Mouse (Mus musculus) frontal cortex, postnatal 25 days (tissue): ENCODE measurements around the gene Odf3l2.

Source experiments
- DNase-seq, 2 experiments: peaks; one replicate each; pipeline ENCODE4 v3.0.0; 2022; ENCODE audit warnings: low spot score in 2 of 2

Odf3l2 gene

DNA sequence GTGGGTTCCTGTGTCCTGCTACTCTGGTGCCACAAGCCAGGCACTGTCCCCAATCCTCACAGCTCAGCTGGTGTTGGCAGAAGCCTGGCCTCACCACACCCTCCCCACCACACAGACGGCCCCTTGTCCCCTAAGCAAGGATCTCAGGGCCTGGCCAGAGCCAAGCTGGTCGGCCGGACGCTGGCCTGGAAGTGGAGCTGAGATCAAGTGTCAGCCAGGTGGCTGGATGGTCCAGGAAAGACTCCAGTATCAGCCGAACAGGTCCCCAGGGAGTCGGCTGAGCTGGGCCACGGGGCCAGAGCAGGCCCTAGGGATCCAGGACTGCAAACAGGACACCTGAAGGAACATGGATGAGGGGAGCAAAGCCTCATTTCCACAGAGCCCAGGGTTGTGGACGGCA lies at the start of gene Odf3l2:
Gene Odf3l2 (minus strand): TSS at position 28 of the 400 bp plus-strand sequence.
- no peak for DNase-seq

DNA sequence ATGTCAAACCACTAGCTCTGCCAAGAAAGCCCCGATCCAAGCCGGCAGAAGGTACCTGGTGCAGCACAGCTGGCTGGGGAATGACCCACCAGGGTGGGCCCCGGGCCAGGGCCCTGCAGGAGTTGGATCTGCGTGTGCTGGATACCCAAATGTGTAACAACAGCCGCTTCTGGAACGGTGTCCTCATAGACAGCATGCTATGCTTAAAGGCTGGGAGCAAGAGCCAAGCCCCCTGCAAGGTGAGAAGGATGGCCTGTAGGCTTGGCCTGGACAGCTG lies 48.8 kb upstream of the Odf3l2 start:
- no peak for DNase-seq

DNA sequence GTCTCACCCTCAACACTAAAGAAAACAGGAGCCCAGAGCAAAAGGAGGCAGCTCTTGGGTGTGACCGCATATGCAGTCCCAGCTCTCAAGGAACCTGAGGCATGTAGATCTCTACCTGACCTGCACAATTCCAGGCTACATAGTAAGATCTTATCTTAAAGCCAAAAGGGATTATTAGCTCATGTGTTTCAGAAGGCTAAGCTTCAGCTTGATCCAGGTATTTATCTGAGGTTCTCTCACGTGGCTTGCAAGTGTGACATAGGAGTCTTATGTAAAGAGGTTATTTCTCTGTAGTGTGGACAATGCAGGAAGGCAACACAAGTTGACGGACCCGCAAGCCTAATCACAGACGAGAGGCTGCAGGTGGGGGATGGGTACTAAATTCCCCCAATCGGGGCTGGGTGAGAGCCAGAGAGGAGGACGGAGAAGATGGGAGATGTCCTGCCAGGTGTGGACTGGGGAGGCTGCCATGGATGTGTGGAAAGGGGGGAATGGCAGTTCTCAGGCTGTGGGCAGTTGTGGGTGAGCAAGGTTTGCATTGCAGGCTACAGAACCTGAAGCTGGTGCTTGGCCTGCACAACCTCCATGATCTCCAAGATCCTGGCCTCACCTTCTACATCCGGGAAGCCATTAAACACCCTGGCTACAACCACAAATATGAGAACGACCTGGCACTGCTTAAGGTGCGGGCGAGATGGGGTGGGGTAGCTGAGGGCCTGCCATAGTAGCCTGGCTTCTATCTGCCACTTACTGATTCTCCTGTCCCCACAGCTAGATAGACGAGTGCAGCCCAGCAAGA lies 48.2 kb upstream of the Odf3l2 start:
- no peak for DNase-seq

DNA sequence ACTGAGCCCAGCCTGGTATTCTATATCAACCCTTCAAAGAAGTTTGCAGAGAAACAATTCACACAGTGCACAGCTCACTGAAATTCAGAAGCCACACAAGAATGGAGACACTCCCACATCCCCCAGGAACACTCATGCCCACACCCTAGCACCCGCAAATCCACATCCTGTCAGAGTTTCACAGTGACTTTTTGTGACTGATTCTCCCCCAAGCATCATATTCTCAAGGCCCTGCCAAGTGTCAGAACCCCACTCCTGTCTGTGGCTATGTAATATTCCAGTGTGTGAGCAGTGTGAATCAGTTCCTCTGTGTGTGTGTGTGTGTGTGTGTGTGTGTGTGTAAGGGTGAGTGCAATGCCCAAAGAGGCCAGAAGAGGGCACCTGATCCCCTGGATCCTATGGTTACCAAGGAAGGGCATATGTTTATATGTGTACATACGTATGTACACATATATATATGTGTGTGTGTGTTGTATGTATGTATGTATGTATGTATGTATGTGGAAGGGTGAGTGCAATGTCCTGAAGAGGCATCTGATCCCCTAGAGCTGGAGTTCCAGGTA lies 46.5 kb upstream of the Odf3l2 start:
- DNase-seq: no peak

DNA sequence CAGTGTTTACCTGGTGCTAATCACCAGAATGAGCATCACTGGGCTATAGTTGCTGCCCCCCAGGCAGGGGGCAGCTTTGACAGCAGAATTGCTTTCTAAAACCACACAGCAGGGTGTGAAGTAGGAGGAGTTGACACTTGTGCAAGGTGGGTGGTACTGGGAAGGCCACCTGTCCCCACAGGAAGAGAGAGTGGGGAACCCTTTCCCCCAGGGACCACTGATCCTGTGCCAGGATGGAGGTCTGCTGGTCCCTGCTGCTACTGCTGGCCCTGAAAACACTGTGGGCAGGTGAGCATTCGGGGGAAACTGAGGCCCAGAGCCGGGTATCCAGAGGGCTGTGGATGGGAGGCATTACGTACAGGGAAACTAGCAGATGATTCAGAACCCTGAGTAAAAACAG lies 43.6 kb upstream of the Odf3l2 start:
- no peak for DNase-seq

DNA sequence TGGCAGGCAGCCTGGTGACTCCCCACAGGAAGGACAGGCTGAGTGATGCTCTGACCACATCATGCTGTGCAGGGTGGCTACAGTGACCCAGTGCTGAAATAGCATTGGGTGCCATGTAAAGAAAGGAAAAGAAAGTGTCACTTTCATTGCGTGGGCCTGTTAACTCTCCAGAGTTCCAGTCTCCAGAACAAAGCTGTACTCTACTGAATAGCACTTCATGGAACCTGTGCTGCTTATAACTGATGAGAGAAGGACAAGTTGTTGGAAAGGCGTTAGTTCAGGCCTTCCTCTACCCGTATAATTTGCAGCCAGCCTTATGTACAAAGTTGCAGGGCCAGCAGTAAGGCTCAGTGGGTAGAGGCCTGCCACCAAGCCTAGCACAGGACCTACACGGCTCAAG lies 43.2 kb upstream of the Odf3l2 start, which contains the start of gene Gzmm:
Gene Gzmm (plus strand): TSS at position 301 of the 400 bp plus-strand sequence.
- no peak for DNase-seq

DNA sequence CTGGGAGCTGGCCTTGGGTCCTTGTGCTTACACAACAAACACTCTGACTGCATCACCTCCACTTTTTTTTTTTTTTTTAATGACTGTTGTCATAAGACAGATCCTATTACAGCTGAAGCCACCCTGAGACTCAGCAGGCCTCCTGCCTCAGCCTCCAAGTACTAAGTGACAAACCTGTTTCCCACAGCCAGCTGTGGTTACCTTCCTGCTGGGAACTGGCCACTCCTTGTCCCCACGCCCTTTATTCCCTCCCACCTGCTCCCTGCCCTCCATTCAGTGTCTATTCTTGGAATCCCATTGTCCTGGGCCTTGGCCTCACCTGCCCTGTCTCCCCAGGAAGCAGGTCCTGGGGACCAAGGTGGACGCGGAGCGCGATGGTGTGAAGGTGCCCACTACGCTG lies 42.0 kb upstream of the Odf3l2 start:
- no peak for DNase-seq

DNA sequence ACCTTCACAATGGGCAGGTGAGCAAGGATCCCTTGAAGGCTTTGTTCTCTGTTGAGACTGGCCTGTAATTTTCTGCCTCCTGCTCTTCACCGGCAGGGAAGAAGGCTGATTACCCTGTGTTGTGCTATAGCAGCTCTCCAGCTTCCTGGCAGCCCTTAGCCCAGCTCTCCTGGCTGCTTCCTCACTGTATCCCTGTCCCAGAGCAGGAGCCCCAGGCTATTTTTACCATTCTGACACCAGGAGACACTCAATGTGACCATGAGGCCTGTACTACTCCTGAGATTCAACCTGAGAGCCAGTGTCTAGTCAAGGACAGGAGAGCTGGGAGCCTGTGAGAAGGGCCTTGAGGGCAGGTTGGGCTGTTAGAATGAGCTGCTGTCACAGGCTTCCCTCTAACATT lies 41.2 kb upstream of the Odf3l2 start:
- no peak for DNase-seq

DNA sequence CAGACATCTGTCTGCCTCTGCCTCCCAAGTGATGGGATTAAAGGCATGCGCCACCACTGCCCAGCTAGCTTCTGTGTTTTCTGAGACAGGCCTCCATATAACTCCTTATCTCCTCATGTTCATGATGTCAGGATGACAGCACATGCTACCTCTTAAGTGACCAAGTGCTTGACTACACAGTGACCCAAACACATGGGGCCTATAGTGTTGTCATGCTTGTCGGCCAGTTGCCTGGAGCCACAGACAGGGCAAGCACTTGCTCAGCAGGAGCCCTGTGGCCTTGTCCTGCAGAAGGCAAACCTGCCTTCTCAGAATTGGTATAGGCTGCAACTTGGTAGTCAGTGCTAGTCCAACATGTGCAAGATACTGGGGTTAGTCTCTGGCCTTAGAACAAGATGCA lies 40.7 kb upstream of the Odf3l2 start:
- DNase-seq: no peak

DNA sequence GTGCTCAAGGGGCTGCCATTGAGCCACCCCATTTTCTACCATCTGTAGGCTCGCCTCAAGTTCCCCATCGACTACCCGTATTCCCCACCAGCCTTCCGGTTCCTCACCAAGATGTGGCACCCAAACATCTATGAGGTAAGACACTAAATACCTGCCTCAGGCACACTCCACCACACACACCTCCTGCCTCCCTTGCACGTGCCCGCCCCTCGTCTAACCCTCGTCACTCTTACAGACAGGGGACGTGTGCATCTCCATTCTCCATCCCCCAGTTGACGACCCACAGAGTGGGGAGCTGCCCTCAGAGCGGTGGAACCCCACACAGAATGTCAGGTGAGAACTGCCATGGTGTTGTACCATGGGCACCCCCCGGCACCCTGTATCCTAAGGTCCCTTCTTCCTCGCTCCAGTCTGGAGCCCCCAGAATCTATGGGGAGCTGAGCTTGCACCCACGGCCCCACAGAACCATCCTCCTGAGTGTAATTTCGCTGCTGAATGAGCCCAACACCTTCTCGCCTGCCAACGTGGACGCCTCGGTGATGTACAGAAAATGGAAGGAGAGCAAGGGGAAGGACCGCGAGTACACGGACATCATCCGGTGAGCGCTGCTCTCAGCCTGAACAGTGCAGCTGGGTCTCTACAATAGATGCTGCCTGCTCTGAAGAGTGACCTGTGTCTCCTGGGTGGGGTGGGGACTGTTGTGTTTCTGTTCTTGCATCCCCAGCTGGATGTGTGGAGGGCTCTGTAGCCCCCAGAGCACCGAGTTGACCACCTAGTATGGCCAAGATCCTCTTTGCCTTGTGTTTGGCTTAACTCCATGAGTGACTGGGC lies 39.4 kb upstream of the Odf3l2 start:
- no peak for DNase-seq

DNA sequence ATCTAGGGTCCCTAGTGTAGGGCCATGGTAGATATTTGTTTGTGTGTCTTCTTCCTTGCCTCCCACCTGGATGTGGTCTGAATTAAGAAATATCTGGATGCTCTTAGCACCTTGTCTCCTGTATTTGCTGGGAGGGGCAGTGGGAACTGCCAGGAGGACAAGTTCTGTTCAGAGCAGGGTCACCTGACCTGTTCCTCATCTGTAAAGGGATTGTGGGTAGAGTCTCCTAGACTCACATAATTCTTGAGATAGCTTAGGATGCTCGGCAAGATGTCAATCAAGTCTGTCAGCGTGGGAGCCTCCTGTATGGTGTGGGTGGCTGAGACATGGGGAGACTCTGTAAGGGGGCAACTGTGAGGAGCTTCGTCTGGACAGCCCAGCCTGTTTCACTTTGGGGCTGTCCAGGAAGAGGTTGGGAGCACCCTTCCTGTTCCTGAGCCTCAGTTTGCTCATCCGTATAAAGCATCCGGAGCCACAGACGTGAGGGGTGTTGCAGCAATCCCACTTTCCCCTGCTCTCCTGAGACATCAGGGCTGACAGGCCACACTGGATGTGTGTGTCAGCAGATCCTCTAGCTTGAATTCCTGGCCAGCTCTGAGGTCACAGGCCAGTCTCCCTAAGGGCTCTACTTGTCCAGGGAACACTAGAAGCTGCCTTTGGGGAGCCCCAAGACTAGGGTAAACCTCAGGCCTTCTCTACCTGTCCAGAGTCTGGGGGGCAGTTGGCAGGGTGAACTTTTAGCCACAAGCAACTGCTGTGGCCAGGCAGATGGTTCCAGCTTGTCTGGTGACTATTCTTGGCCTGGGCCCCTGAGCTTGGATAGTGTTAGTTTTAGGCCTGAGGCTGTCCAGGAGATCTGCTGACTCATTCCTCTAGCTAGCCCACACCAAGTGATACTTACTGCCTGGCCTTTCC lies 38.4 kb upstream of the Odf3l2 start:
- DNase-seq: no peak

DNA sequence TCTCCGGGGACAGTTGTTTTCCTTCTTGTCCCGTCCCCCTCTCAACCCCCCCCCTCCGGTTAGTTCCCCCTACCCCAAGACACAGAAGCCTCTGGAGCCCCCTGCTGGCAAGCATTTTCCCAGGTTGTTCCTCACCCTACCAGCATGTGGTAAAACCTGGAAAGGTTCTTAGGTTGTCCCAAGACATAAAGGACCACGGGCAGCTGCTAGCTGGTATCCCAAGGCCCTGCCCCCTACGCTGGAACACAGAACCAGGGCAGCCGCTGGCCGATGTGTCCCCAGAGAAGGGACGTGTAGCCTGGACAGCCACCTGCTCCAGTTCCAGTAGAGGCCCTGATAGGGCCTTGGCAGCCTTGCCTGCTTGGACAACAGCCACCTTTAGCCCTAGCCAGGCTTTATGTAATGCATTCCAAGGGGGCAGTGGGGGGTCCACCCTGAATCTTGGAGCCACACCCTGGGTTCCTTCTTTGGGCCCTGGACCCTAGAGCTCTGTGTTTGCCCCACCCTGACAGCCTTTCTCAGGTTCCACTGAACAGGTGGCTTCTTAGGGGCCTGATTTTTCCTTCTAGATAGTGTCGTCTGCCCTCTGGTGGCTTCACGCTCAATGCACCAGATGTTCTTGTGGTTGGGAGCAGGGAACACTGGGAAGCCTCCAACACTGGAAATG lies 37.5 kb upstream of the Odf3l2 start:
- no peak for DNase-seq

DNA sequence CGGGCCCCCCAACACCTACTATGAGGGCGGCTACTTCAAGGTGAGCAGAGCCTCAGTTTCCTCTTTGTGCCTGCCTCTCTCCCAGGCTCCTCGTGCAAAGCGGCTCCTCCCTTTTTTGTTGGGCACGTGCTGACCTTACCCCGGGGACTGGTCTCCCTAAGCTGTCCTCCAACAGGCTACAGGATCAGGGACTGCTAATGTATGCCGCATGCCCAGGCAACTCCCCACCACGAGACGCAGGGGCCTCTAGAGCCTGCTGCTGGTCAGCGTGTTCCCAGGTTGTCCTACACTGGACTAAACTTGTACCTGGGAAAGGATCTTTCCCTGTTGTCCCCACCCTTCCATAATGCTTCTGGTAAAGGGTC lies 37.0 kb upstream of the Odf3l2 start:
- DNase-seq: no peak

DNA sequence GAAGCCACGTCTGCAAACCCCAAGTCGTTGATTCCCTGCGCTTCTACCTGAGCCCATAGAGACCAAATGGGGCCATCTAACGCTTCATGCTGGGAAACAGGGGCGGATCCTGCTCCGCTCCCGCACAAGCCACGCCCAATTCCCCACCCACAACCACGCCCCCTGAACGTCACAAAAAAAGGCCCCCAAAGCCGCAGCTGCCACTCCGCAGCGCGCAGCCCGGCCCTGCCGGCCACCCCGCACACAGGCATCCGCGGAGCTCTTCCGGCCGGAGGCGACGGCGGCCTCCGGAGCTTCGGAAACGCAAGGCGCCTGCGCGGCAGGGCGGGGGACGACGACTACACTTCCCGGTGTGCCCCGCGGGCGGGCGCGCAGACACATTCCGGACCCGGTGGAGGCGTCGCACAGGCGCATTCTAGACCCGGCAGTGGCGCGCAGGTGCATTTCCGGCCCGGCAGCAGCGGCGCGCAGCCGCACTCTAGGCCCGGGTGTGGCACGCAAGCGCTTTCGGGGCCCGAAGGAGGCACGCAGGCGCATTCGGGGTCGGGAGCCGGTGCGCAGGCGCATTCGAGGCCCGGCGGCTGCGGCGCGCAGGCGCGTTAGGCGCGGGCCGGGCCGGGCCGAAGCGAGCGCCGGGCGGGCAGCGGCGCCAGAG lies 36.2 kb upstream of the Odf3l2 start, which contains the start of gene Cdc34:
Gene Cdc34 (plus strand): TSS at position 605 of the 655 bp plus-strand sequence.
- DNase-seq: peak; percentile 99

DNA sequence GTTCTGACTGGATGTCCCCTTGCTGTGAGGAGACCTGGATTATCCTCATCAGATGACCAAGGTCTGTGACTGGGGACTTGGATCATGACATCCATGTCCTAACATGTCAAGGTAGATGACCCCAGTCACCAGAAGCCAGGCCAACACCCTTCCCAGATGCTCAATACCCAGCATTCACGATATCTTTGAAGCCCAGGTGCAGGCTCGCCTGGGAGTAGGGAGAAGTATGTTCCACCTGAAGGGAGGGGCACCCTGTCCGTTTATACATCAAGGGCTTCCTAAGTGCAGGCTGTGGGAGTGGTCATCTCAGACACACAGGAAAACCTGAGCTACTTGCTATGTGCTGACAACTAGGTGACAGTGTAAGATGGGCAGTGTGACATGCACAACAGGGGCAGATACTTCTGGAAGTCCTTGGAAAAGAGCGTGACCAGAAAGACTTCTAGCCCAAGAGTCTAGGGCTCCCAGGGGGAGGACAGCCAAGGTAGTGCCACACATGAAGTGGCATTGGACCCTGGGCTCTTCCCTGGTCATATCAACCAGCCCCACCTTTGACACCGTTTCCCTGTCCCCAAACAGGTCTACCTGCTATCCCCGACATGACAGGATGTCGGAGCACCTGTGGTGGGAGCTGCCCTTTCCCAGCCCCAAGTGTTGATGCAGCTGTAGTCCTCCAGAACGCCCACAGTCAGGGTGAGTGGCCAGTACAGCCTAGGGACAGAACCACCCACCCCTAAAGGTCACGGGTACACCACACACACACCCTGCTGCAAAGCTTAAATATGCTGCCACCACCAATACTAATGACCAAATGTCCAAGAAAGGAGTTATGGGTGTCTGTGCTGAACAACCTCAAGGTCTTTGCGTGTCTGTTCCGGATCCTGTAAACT lies 35.3 kb upstream of the Odf3l2 start:
- no peak for DNase-seq

DNA sequence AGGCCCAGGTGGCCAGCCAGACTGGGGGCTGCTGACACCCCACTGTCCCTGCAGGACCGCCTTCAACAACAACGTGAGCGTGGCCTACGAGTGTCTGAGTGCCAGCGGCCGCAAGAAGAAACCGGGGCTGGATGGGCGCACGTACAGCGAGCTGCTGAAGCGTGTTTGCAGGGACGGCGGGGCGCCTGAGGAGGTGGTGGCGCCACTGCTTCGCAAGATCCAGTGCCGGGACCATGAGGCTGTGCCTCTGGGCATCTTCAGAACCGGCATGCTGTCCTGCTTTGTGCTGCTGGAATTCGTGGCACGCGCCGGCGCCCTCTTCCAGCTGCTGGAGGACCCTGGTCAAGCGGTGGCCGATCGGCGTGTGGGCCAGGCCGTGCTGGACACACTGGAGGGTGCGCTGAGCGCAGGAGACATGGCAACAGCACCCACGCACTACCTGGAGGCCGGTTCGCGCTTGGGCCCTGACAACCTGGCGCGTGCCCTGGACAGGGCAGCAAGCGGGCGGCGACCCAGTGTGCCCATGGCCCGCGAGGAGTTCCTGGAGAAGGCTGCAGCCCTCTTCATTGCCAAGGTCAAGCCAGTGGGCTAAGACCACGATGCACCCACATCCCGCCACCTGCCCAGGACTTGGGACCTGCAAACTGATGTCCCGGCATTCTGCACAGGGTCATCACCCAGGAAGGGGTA lies 30.0 kb upstream of the Odf3l2 start:
- no peak for DNase-seq

DNA sequence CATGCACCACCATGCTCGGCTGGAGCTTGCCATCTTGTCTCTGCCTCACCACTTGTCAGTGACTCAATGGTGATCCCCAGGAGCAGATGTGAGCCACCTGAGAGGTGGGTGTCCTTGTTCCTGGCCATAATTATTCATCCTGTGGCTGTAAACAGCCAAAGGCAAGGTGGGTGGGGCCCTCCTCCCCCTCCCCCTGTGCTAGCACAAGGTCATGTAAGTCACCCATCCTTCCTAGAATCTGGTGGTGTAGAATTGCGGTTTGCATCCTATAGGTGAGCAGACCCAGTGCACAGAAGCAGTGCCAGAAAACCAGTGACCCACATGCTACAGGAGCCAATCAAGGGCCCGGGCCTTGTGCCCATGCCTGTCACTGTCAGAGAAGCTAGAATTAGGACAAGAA lies 27.5 kb upstream of the Odf3l2 start:
- DNase-seq: no peak

DNA sequence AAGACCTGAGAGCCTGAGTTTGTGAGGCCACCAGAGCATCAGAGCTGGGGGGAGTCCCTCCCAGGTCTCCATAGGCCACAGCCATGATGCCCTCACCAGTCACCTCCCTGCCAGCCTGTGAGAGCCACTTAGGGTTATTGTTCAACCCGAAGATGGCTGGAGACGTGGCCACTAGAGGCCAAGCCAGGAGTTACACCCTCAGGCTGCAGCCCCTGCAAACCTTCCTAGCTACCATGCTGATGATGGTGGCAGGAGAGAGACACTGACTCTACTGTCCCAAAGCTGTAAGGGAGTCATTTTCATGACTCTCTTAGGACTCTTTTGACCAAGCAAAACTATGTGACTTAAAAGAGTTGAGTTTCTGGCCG lies 26.5 kb upstream of the Odf3l2 start:
- DNase-seq: no peak

DNA sequence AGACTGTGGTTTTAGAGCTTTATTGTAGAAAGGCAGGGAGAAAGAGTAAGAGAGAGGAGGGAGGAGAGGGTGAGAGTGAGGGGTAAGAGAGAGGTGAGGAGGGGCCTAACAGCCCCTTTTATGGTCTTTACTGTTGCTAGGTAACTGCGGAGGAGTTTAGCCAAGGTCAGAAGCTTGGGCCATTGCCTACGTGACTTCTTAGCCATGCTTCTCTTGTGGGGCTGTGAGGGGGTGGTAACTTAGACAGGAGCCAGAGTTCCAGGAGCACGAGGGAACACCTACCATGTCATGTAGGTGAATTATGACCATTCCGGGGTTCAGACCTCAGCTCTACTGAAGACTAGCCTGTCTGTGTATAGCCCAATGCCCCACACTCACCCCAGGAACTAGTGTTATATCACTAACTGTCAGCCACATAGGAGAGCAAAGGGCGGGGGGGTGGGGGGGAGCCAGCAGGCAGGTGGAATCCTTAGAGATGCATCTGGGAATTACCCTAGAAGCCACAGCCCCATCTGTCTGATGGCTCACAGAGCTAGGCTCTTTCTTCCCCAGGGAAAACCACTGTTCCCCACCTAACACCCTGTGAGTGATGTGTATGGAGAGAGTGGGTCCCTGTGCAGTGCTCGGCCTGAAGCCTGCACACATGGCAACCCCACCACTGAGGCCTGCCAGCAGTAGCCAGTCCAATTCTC lies 26.0 kb upstream of the Odf3l2 start:
- no peak for DNase-seq
